Mouse (Mus musculus) hindbrain, embryonic 12.5 days (tissue): Measurements from ENCODE around the gene Chga. TPM values are rescaled to one million over a fixed set of nuclear protein-coding genes. Genes with fewer than 3 reads are reported as not detected.
A peak's percentile ranks its signal among the peaks of the same experiment; 100 is the strongest.

Experiments used
- ATAC-seq: fragments of 200-750 bp; cut with Nextera tagmentation; 2 replicates; pipeline ENCODE4 v1.8.0; 2017; ENCODE audit warnings: moderate TSS enrichment; ENCODE audit not compliant: low FRiP score
- H3K27ac ChIP-seq: fragments of 300-500 bp; sonication (generic); 2 replicates; pipeline ENCODE4 v1.5.1; 2016; ENCODE audit warnings: mild to moderate bottlenecking
- H3K27me3 ChIP-seq: fragments of 300-500 bp; sonication (generic); 2 replicates; pipeline ENCODE4 v1.6.1; 2016; ENCODE audit warnings: mild to moderate bottlenecking
- H3K36me3 ChIP-seq: fragments of 300-500 bp; sonication (generic); 2 replicates; pipeline ENCODE4 v1.6.1; 2016; ENCODE audit warnings: mild to moderate bottlenecking
- H3K4me1 ChIP-seq: fragments of 300-500 bp; sonication (generic); 2 replicates; pipeline ENCODE4 v1.6.1; 2016
- H3K4me2 ChIP-seq: fragments of 300-500 bp; sonication (generic); replicated peaks from 2 replicates; pipeline ENCODE4 v1.6.1; 2016; ENCODE audit warnings: mild to moderate bottlenecking
- H3K4me3 ChIP-seq: fragments of 300-500 bp; sonication (generic); 2 replicates; pipeline ENCODE4 v1.5.1; 2016; ENCODE audit warnings: mild to moderate bottlenecking
- H3K9ac ChIP-seq: fragments of 300-500 bp; sonication (generic); 2 replicates; pipeline ENCODE4 v1.6.1; 2016; ENCODE audit warnings: mild to moderate bottlenecking, moderate library complexity
- H3K9me3 ChIP-seq: fragments of 300-500 bp; sonication (generic); replicated peaks from 2 replicates; pipeline ENCODE4 v1.6.1; 2016; ENCODE audit warnings: mild to moderate bottlenecking
- WGBS: fragments of 180-500 bp; shearing (Covaris S2); methylation state at CpG from one replicate; pipeline ENCODE4 v1.1.7; 2016; 5-methylcytosine and 5-hydroxymethylcytosine counted together
- polyA plus RNA-seq: library from polyadenylated mRNA; unstranded; fragments of >200 nt; fragmentation: Nextera tagmentation; extraction: Ambion mirVana; gene quantifications from 2 replicates; pipeline ENCODE4 v1.2.1, GENCODE M21; 2016

The Chga gene
- polyA plus RNA-seq, 1 experiment from 2014 or later, result 47.1 TPM

DNA sequence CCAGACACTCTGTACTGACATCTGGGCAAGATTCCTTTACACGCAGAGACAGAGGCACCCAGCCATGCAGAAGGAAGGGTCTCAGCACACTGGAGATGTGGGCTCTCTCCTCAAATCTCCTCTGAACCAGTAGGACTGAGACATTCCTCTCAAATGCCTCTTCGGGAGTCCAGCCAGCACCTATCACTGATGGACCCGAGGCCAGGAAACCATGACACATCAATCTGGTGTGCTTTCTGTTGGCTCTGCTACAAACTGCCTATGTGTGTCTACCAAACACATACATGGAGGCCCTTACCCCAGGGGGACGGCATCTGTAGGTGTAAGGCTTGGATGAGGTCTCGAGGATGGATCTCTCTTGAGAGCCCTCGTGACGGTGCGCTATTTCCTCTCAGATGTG, 32.3 kb downstream of the Chga start:
- 89% methylated on average over 8 of the region's 8 CpGs for WGBS

DNA sequence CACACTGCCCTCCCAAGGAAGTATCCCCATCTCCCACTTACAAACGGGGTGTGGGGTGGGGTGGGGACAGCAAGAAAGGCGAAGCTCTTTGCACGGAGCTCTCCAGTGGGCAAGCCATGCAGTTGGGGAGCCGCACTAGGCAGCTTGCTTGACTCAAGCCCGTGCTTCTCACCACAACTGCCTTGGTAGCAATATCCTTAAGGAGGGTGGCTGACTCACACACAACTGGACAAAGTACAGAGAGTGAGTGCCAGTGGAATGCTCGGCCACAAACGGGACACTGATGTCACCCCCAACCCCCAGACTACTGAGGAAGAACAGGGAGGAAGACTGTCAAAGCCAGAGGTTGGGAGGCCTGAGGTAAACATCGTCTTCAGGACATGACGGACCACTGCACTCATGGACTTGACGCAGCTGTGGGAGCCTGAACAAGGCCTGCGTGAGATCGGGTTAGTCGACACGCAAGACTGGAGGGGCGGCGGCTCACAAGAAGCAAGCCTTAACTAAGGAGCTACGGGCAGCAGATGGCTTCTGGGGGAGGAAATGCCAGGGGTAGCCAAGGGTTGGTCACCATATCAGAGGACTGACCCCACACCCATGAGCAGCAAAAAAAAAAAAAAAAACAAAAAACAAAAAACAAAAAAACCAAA, 36.1 kb downstream of the Chga start:
- Histone ChIP-seq H3K27ac (no peak overlapping the region), H3K27me3 (no peaks in the 10 kb centered on the region), H3K36me3 (no peaks in the 10 kb centered on the region), H3K9ac (no peak overlapping the region), H3K4me2 (no peak overlapping the region), H3K4me1 (peaks cover 14% of the 10 kb centered on the region), H3K4me3 (no peak overlapping the region), H3K9me3 (no peaks in the 10 kb centered on the region)
- WGBS, result 91% methylated on average over 17 of the region's 17 CpGs
- ATAC-seq, result no peak

More for the DNA sequence above, 32.3 kb downstream of the Chga start:
- 0 out of 2 replicates have a peak overlapping the region, but pooled peaks have one; percentile 5 for H3K9ac ChIP-seq
- ATAC-seq, result no peak
- no peaks in the 10 kb centered on the region for H3K9me3 ChIP-seq
- H3K4me2 ChIP-seq, result no peak overlapping the region
- no peaks in the 10 kb centered on the region for H3K4me1 ChIP-seq
- peaks cover 5% of the 10 kb centered on the region; the same call in 1 of the 2 replicates for H3K36me3 ChIP-seq
- H3K4me3 ChIP-seq, result no peak overlapping the region
- H3K27ac ChIP-seq, result no peak overlapping the region
- no peaks in the 10 kb centered on the region for H3K27me3 ChIP-seq

- Histone ChIP-seq H3K27ac (0 out of 2 replicates have a peak overlapping the region, but pooled peaks have one; percentile 46), H3K4me3 (no peak overlapping the region), H3K9ac (no peak overlapping the region), H3K36me3 (no peaks in the 10 kb centered on the region), H3K27me3 (no peaks in the 10 kb centered on the region), H3K4me1 (peaks cover 14% of the 10 kb centered on the region), H3K9me3 (no peaks in the 10 kb centered on the region), H3K4me2 (no peak overlapping the region)
- WGBS, result 66% methylated on average over 9 of the region's 9 CpGs
- ATAC-seq, result no peak
Observed at GRCm38 (mm10) chr12:102593699-102594098, 38.9 kb downstream of the Chga start.

DNA sequence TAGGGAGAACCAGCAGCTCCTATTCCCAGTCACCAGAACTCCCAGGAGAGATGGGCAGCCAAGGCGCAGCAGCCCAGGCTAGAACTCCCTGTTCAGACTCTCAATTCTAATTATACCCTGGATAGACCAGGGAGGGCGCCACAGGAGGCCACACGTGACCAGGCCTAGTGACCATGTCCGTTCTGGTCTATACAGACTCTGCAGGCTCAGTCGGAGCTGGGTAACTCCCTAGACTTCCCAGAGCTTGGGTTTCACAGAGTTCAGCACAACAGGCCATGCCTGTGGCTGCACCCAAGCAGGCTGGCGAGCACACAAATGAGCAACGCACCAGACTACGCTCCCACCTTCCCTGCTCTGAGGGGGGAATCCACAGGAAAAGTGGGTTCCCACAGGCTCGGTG, 39.9 kb downstream of the Chga start:
- Histone ChIP-seq H3K4me1 (peaks cover 16% of the 10 kb centered on the region), H3K4me2 (no peak overlapping the region), H3K27ac (no peak overlapping the region), H3K27me3 (no peaks in the 10 kb centered on the region), H3K4me3 (no peak overlapping the region), H3K9me3 (no peaks in the 10 kb centered on the region), H3K9ac (no peak overlapping the region), H3K36me3 (no peaks in the 10 kb centered on the region)
- WGBS, result 66% methylated on average over 9 of the region's 9 CpGs
- no peak for ATAC-seq

GRCm38 (mm10) chr12:102596410-102596809, 41.6 kb downstream of the Chga start:
- 76% methylated on average over 7 of the region's 7 CpGs for WGBS
- Histone ChIP-seq H3K4me3 (no peak overlapping the region), H3K36me3 (no peaks in the 10 kb centered on the region), H3K4me1 (peaks cover 34% of the 10 kb centered on the region), H3K27ac (no peak overlapping the region), H3K9ac (no peak overlapping the region), H3K4me2 (no peak overlapping the region), H3K9me3 (no peaks in the 10 kb centered on the region), H3K27me3 (no peaks in the 10 kb centered on the region)
- ATAC-seq, result no peak

GRCm38 (mm10) chr12:102597466-102597865, 42.7 kb downstream of the Chga start:
- Histone ChIP-seq H3K4me3 (no peak overlapping the region), H3K27ac (no peak overlapping the region), H3K4me1 (peaks cover 43% of the 10 kb centered on the region), H3K4me2 (no peak overlapping the region), H3K27me3 (no peaks in the 10 kb centered on the region), H3K9ac (no peak overlapping the region), H3K36me3 (no peaks in the 10 kb centered on the region), H3K9me3 (no peaks in the 10 kb centered on the region)
- no peak for ATAC-seq
- WGBS, result 75% methylated on average over 4 of the region's 4 CpGs

- no peak for ATAC-seq
- WGBS, result 94% methylated on average over 3 of the region's 3 CpGs
- Histone ChIP-seq H3K27ac (no peak overlapping the region), H3K27me3 (no peaks in the 10 kb centered on the region), H3K4me1 (peaks cover 43% of the 10 kb centered on the region), H3K4me2 (no peak overlapping the region), H3K4me3 (no peak overlapping the region), H3K36me3 (no peaks in the 10 kb centered on the region), H3K9me3 (no peaks in the 10 kb centered on the region), H3K9ac (no peak overlapping the region)
Observed at GRCm38 (mm10) chr12:102598535-102598934, 43.8 kb downstream of the Chga start.

- peak; percentile 26; the same call in 1 of the 2 replicates for ATAC-seq
- H3K9ac ChIP-seq, result no peak overlapping the region
- H3K36me3 ChIP-seq, result no peaks in the 10 kb centered on the region
- H3K4me1 ChIP-seq, result peaks cover 30% of the 10 kb centered on the region
- H3K4me2 ChIP-seq, result no peak overlapping the region
- H3K4me3 ChIP-seq, result no peak overlapping the region
- no peaks in the 10 kb centered on the region for H3K27me3 ChIP-seq
- 76% methylated on average over 7 of the region's 7 CpGs for WGBS
- H3K9me3 ChIP-seq, result no peaks in the 10 kb centered on the region
- H3K27ac ChIP-seq, result peak overlapping the region; percentile 46
Observed at GRCm38 (mm10) chr12:102599801-102600200, 45.0 kb downstream of the Chga start.

GRCm38 (mm10) chr12:102600345-102600744, 45.6 kb downstream of the Chga start:
- Histone ChIP-seq H3K4me2 (no peak overlapping the region), H3K4me1 (peaks cover 29% of the 10 kb centered on the region), H3K27me3 (no peaks in the 10 kb centered on the region), H3K9me3 (no peaks in the 10 kb centered on the region), H3K9ac (no peak overlapping the region), H3K4me3 (no peak overlapping the region), H3K36me3 (no peaks in the 10 kb centered on the region), H3K27ac (no peak overlapping the region)
- WGBS, result 57% methylated on average over 6 of the region's 6 CpGs
- ATAC-seq, result peak; percentile 57

DNA sequence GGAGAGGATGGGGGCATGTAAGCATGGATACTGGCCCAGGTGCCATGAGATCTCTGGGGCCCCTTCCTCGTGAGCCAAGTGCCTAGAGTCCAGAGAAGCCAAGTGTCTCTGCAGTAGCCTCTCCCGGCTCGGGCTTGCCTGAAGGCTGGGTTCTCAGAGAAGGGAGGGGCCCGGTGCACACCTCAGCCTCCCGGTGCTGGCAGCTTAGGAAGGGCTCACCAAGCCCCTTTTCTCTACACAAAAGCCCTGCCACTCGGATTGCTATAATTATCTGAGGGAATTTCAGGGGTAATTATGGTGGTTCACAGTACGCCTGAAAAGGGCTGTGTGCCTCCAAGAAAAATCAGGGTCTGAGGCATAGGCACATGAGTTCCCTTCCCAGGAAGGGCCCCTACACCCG, 47.1 kb downstream of the Chga start:
- WGBS, result 40% methylated on average over 8 of the region's 8 CpGs
- H3K4me2 ChIP-seq, result no peak overlapping the region
- H3K27ac ChIP-seq, result no peak overlapping the region
- H3K9me3 ChIP-seq, result no peaks in the 10 kb centered on the region
- H3K27me3 ChIP-seq, result no peaks in the 10 kb centered on the region
- ATAC-seq, result no peak
- H3K4me1 ChIP-seq, result peaks cover 29% of the 10 kb centered on the region
- no peaks in the 10 kb centered on the region for H3K36me3 ChIP-seq
- H3K4me3 ChIP-seq, result no peak overlapping the region
- H3K9ac ChIP-seq, result no peak overlapping the region

- H3K9me3 ChIP-seq, result no peaks in the 10 kb centered on the region
- H3K4me2 ChIP-seq, result no peak overlapping the region
- peaks cover 29% of the 10 kb centered on the region for H3K4me1 ChIP-seq
- no peak for ATAC-seq
- H3K27me3 ChIP-seq, result no peaks in the 10 kb centered on the region
- no peak overlapping the region for H3K4me3 ChIP-seq
- H3K9ac ChIP-seq, result no peak overlapping the region
- 80% methylated on average over 9 of the region's 9 CpGs for WGBS
- H3K27ac ChIP-seq, result no peak overlapping the region
- H3K36me3 ChIP-seq, result no peaks in the 10 kb centered on the region
Observed at GRCm38 (mm10) chr12:102602255-102603041, 47.7 kb downstream of the Chga start.

GRCm38 (mm10) chr12:102605607-102606006, 50.8 kb downstream of the Chga start:
- Histone ChIP-seq H3K27ac (no peak overlapping the region), H3K9me3 (no peaks in the 10 kb centered on the region), H3K36me3 (no peaks in the 10 kb centered on the region), H3K4me3 (no peak overlapping the region), H3K4me2 (no peak overlapping the region), H3K27me3 (no peaks in the 10 kb centered on the region), H3K4me1 (peaks cover 22% of the 10 kb centered on the region), H3K9ac (no peak overlapping the region)
- WGBS, result 93% methylated on average over 6 of the region's 6 CpGs
- ATAC-seq, result no peak
